Mouse (Mus musculus) urinary bladder, postnatal 25 days (tissue): Measurements from ENCODE around the gene Snx22.

Experiments used
- DNase-seq: peaks from one replicate; pipeline ENCODE4 v3.0.0; 2022; ENCODE audit warnings: low spot score

Gene Snx22

GRCm38 (mm10) chr9:66069583-66069982 lies at the start of gene Snx22:
Gene Snx22 (minus strand): TSS chr9:66069719.
- DNase-seq, result peak; percentile 82

DNA sequence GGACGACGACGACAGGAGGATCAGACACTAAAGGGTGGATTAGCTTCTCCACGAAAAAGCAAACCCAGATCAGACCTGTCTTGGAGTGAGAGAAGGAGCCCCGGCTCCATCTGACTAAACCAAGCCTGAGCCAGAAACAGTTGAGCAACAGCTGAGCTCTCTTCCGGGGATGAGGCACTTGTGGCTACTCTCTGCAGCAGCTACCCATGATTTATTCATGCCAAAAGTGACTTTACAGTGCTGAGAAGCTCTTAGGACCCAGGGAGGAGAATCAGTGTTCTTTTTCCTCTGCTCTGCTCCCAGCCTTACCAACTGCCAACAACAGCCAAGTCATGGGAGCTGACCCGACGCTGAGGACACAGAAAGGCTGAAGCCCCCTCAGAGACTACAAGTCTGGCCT lies 47.4 kb upstream of the Snx22 start:
- DNase-seq, result no peak

- no peak for DNase-seq
These were observed 44.8 kb upstream of the Snx22 start for GRCm38 (mm10) chr9:66114341-66114740.

DNA sequence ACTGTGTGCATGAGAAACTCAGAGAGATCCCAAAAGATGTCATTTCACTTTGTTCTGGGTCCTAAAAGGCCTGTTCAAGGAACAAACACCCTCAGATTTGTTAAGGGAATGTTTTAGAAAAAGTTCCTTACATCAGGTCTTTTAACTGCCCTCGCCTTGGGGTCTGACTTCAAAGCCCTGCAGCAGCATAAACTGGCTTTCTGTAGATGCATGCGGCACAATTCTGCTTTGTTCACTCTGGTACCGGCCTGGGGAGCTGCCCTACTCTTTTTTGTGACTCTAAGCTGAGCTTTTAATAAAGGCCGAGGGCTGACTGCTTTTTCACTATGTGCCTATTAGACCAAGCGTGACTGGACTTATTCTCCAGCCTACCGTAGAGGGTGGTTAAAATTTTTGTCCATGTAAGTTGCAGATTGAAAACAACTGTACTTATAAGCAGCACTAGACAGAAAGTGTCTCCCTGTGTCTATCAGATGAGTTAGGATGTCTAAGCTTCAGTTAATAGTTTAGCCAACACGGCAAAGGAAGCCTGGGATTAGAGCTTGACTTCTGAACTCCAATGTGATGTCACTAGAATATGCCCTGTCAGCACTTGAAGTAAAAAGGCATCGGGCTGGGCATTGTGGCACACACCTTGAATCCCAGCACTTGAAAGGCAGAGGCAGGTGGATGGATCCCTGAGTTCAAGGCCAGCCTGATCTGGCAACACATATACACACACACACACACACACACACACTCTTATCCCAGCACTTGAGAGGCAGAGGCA lies 41.3 kb upstream of the Snx22 start:
- no peak for DNase-seq

GRCm38 (mm10) chr9:66110126-66110525 lies 40.6 kb upstream of the Snx22 start:
- no peak for DNase-seq

- no peak for DNase-seq
These were observed 40.1 kb upstream of the Snx22 start for GRCm38 (mm10) chr9:66109574-66109973.

DNA sequence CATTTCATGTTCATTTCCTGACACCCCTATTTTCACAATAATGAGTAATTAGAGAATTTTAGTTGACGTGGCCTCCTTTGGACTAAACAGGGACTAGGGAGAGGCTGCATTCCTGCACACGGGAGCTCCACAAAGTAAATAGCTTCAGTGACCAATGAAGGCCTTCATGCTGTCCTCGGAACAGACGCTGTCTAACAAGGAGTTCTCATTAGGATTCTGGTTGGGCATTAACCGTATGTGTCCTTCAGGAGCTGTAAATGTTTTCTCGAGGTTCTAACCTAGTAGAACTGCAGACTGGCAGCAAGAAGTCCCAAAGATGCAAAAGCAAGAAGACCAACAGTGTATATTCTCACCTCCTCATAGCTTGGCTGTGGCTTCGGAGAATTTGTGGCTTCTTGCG lies 35.6 kb upstream of the Snx22 start:
- DNase-seq, result no peak

DNA sequence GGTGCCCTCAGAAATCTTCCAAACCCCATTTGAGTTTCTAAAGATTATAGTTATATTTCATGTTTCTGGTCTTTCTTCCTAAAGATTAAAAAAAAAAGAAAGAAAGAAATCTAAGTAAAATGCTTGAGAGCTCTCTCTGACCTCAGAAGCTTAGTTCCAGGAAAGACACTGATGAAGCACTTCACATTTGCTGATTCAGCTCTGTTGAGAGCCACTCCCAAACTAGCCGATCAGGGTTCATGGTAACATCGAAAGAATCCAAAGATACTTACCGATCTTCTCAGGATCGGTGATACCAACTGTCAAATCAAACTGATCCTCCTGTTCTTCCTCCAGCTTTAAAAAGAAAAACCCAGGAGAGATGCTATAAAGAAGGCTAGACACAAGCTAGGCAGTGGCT lies 35.1 kb upstream of the Snx22 start:
- DNase-seq, result no peak

GRCm38 (mm10) chr9:66102668-66103067 lies 33.1 kb upstream of the Snx22 start:
- DNase-seq, result no peak

- DNase-seq, result no peak
These were observed 32.1 kb upstream of the Snx22 start for GRCm38 (mm10) chr9:66101577-66101976.

GRCm38 (mm10) chr9:66092664-66093063 lies 23.1 kb upstream of the Snx22 start:
- no peak for DNase-seq

- DNase-seq, result no peak
These were observed 22.1 kb upstream of the Snx22 start for GRCm38 (mm10) chr9:66091327-66092231.

DNA sequence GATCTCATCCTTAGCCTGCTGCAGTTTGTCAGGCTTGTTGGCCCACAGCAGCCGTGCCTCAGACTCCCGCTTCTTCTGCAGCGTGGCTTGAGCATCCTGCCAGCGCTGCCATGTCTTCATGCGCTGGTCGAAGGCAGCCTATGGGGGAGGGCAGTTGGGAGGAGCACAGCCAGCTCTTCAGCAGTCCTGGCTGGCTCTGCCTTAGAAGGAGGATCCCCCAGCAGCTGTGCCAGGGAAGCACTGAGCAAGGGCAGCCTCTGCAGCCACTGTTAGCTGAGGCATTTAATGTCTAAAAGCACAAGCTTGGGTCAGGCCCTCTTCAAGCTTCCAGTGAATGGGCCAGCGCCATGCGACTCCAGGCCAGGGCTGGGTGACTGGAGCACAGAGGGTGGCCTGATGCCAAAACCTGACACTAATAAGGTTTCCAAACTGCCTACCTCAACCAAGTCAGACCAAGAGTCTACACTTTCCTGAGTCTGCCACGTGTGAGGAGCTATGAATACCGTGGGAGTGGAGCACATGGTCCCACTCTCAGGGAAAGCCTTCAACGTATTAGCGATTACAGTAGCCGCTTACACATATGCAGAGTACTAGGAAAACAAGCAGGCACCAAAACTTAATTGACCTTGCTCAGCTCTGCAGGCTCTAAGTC lies 21.2 kb upstream of the Snx22 start:
- no peak for DNase-seq

GRCm38 (mm10) chr9:66088411-66088810 lies 18.9 kb upstream of the Snx22 start:
- DNase-seq, result peak; percentile 31

DNA sequence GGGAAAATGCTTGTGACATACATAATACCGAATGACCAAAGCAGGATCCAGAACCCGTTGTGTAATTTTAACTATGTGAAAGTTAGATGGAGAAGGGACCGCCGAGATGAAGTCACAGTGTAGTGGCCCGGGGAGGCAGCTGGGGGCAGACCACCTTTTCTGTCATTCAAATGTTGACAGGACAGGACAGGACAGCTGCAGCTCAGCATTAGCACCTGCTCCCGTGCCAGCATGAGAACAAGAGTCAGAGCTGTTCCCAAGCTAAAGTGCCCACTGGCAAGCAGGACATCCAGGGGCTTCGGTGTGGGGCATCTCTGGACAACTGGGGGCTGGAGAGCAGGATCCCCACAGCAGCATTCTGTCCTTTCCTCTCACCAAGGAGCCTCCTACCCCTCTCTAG lies 17.5 kb upstream of the Snx22 start:
- no peak for DNase-seq

DNA sequence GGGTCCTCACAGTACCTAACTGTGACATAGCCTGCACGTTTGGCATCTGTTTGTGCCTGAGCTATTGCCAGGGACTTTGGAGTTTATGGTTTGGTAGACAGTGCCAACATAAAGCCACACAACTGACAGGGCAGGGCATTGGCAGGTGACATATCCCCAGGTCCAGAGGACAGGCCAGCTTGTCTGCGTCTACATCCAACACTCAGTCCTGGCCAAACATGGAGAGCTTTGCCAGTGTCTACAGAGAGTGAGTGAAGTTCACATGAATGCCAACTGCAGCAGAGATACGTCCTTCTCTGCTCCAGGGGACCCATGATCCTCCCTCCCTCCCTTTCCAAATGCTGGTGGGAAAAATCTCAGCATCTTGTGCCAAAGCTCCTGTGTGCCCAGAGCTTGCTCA lies 14.7 kb upstream of the Snx22 start:
- DNase-seq, result no peak

- no peak for DNase-seq
These were observed 12.5 kb upstream of the Snx22 start for GRCm38 (mm10) chr9:66081999-66082398.

DNA sequence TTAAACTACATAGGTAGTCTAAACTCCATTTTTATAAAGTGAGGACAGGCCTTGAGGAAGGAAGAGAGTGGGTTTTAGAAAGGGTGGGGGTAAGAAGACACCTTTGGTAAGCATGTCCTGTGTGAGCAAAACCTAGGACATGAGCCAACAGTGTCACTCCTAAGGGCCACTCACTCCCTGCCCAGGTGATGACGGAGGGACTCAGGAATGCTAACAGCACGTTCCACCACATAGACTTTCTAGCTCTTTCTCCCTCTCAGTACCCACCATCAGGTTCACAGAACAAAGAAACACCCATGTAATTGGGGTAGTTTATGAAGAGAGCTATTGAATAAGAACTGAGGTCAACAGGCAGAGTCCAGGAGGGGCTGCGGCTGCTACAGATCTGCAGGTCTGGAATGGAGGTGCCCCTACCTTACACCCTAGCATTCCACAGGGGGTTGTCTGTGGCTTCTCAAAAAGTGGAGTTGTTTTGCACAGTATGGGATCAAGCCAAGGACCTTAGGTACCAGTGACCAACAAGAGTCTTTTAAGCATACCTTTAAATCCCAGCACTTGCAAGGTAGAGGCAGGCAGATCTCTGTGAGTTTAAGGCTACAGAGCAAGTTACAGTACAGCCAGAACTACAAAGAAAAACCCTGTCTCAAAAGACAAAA lies 11.4 kb upstream of the Snx22 start:
- no peak for DNase-seq

- DNase-seq, result no peak
These were observed 9.0 kb upstream of the Snx22 start for GRCm38 (mm10) chr9:66078493-66078892.

DNA sequence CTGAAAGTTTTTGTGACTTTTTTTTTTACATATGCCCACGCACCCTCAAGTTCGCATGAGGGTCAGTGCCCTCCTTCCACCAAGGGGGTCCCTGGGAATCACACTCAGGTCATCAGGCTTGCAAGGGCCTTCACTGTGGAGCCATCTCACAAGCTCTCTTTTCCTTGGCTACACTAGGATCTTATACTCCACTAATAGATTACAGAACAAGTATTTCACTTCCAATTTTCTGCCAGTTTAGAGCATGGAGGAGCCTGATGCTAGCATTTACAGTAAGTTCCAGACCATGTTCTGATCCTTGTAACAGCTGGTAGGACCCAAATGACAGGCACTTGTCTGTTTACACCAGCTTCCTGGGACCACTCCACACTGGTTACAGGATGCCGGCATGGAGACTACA lies 8.6 kb upstream of the Snx22 start:
- DNase-seq, result no peak

DNA sequence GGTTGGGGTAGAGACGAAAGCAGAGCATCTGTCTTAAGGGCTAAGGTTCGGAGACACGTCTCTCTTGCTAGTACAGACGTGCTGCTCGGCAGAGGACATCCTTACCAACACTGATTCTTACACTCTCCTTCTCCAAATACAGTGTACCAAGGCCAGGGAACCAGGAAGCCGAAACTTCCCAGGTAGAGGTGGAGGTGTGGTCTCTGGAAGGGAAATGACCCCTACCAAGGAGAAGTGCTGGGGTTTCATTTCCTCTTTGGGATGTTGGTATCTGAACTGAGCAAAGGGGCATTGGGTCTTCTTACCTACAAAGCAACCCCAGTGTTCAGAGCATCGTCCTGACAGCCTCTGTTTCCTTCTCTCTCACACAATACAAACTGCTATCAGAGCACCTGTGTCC lies 3.2 kb upstream of the Snx22 start:
- DNase-seq, result no peak

GRCm38 (mm10) chr9:66070151-66070550 lies 632 bp upstream of the Snx22 start:
- DNase-seq, result no peak
